Mouse (Mus musculus): ENCODE measurements around the gene Insig1. TPM values are rescaled to one million over a fixed set of nuclear protein-coding genes. Genes with fewer than 3 reads are reported as not detected.

Insig1 gene
- polyA plus RNA-seq, 1 experiment = 95.8 TPM

- H3K4me3 ChIP-seq (replicated peaks; ENCODE audit: extremely low read depth, low read depth, low read length) = no peak overlapping the region
- DNase-seq = peak; percentile 37
- peaks cover 2% of the 10 kb centered on the region; the same call in 1 of the 2 replicates for H3K4me1 ChIP-seq (ENCODE audit: control insufficient read depth, insufficient read depth, low read length)
- TF ChIP-seq POLR2A (IDR thresholded peaks at IDR 0.05; ENCODE audit: borderline replicate concordance, extremely low read depth, low read depth, low read length) (no peak), CTCF (IDR thresholded peaks at IDR 0.05; ENCODE audit: insufficient read depth, low read length) (no peak)
Observed at GRCm38 (mm10) chr5:28060506-28060905, 10.7 kb upstream of the Insig1 start.

- WGBS = 52% methylated on average over 6 of the region's 6 CpGs
- no peak for TF ChIP-seq POLR2A (IDR thresholded peaks at IDR 0.05; ENCODE audit: borderline replicate concordance, extremely low read depth, low read depth, low read length)
- no peak for TF ChIP-seq CTCF (IDR thresholded peaks at IDR 0.05; ENCODE audit: insufficient read depth, low read length)
- DNase-seq = peak; percentile 36
- H3K4me1 ChIP-seq (ENCODE audit: control insufficient read depth, insufficient read depth, low read length) = peaks cover 2% of the 10 kb centered on the region; the same call in 1 of the 2 replicates
- H3K4me3 ChIP-seq (replicated peaks; ENCODE audit: extremely low read depth, low read depth, low read length) = no peak overlapping the region
Observed at GRCm38 (mm10) chr5:28061011-28061410, 10.2 kb upstream of the Insig1 start.

- DNase-seq = no peak
- WGBS = 42% methylated on average over 3 of the region's 3 CpGs
Observed at GRCm38 (mm10) chr5:28063989-28064624, 7.1 kb upstream of the Insig1 start.

GRCm38 (mm10) chr5:28065275-28065674 is 5.9 kb upstream of the Insig1 start:
- H3K4me3 ChIP-seq (replicated peaks; ENCODE audit: extremely low read depth, low read depth, low read length) = no peak overlapping the region
- DNase-seq = no peak
- no peak for TF ChIP-seq CTCF (IDR thresholded peaks at IDR 0.05; ENCODE audit: insufficient read depth, low read length)
- no peak for TF ChIP-seq POLR2A (IDR thresholded peaks at IDR 0.05; ENCODE audit: borderline replicate concordance, extremely low read depth, low read depth, low read length)
- WGBS = 47% methylated on average over 4 of the region's 4 CpGs
- H3K4me1 ChIP-seq (ENCODE audit: control insufficient read depth, insufficient read depth, low read length) = peaks cover 2% of the 10 kb centered on the region

More at GRCm38 (mm10) chr5:28063989-28064624, 7.1 kb upstream of the Insig1 start:
- peaks cover 2% of the 10 kb centered on the region; the same call in 1 of the 2 replicates for H3K4me1 ChIP-seq (ENCODE audit: control insufficient read depth, insufficient read depth, low read length)
- TF ChIP-seq POLR2A (IDR thresholded peaks at IDR 0.05; ENCODE audit: borderline replicate concordance, extremely low read depth, low read depth, low read length) (no peak), CTCF (IDR thresholded peaks at IDR 0.05; ENCODE audit: insufficient read depth, low read length) (no peak)
- no peak overlapping the region for H3K4me3 ChIP-seq (replicated peaks; ENCODE audit: extremely low read depth, low read depth, low read length)

GRCm38 (mm10) chr5:28066311-28066710 is 4.9 kb upstream of the Insig1 start:
- WGBS = 63% methylated on average over 5 of the region's 5 CpGs
- TF ChIP-seq POLR2A (IDR thresholded peaks at IDR 0.05; ENCODE audit: borderline replicate concordance, extremely low read depth, low read depth, low read length) = no peak
- TF ChIP-seq CTCF (IDR thresholded peaks at IDR 0.05; ENCODE audit: insufficient read depth, low read length) = no peak
- Histone ChIP-seq H3K4me3 (replicated peaks; ENCODE audit: extremely low read depth, low read depth, low read length) (no peak overlapping the region), H3K4me1 (ENCODE audit: control insufficient read depth, insufficient read depth, low read length) (peaks cover 3% of the 10 kb centered on the region)
- no peak for DNase-seq

GRCm38 (mm10) chr5:28070149-28070827 is 875 bp upstream of the Insig1 start:
- peaks cover 15% of the 10 kb centered on the region for H3K4me1 ChIP-seq (ENCODE audit: control insufficient read depth, insufficient read depth, low read length)
- WGBS = 19% methylated on average over 9 of the region's 9 CpGs
- DNase-seq = no peak

GRCm38 (mm10) chr5:28071456-28072223 is 477 bp downstream of the Insig1 start:
- under 1% methylated on average over 50 of the region's 50 CpGs for WGBS
- peak; percentile 81 for DNase-seq
- TF ChIP-seq CTCF (IDR thresholded peaks at IDR 0.05; ENCODE audit: insufficient read depth, low read length) = no peak
- no peak; the same call in 1 of the 2 replicates for TF ChIP-seq POLR2A (IDR thresholded peaks at IDR 0.05; ENCODE audit: borderline replicate concordance, extremely low read depth, low read depth, low read length)

More at GRCm38 (mm10) chr5:28070149-28070827, 875 bp upstream of the Insig1 start:
- no peak for TF ChIP-seq CTCF (IDR thresholded peaks at IDR 0.05; ENCODE audit: insufficient read depth, low read length)
- no peak for TF ChIP-seq POLR2A (IDR thresholded peaks at IDR 0.05; ENCODE audit: borderline replicate concordance, extremely low read depth, low read depth, low read length)
- peak overlapping the region; percentile 62 for H3K4me3 ChIP-seq (replicated peaks; ENCODE audit: extremely low read depth, low read depth, low read length)

GRCm38 (mm10) chr5:28079431-28079830 is 8.3 kb downstream of the Insig1 start:
- DNase-seq = no peak
- H3K4me1 ChIP-seq (ENCODE audit: control insufficient read depth, insufficient read depth, low read length) = no peaks in the 10 kb centered on the region
- no peak overlapping the region for H3K4me3 ChIP-seq (replicated peaks; ENCODE audit: extremely low read depth, low read depth, low read length)
- 54% methylated on average over 2 of the region's 2 CpGs for WGBS
- no peak for TF ChIP-seq POLR2A (IDR thresholded peaks at IDR 0.05; ENCODE audit: borderline replicate concordance, extremely low read depth, low read depth, low read length)
- no peak for TF ChIP-seq CTCF (IDR thresholded peaks at IDR 0.05; ENCODE audit: insufficient read depth, low read length)

More at GRCm38 (mm10) chr5:28071456-28072223, 477 bp downstream of the Insig1 start:
- H3K4me1 ChIP-seq (ENCODE audit: control insufficient read depth, insufficient read depth, low read length) = peaks cover 15% of the 10 kb centered on the region
- H3K4me3 ChIP-seq (replicated peaks; ENCODE audit: extremely low read depth, low read depth, low read length) = peak overlapping the region; percentile 94

- WGBS = 43% methylated on average over 2 of the region's 2 CpGs
- no peak for TF ChIP-seq CTCF (IDR thresholded peaks at IDR 0.05; ENCODE audit: insufficient read depth, low read length)
- no peak for TF ChIP-seq POLR2A (IDR thresholded peaks at IDR 0.05; ENCODE audit: borderline replicate concordance, extremely low read depth, low read depth, low read length)
- H3K4me1 ChIP-seq (ENCODE audit: control insufficient read depth, insufficient read depth, low read length) = no peaks in the 10 kb centered on the region
- no peak for DNase-seq
- H3K4me3 ChIP-seq (replicated peaks; ENCODE audit: extremely low read depth, low read depth, low read length) = no peak overlapping the region
Observed at GRCm38 (mm10) chr5:28081127-28081526, 10.0 kb downstream of the Insig1 start.
